ENCODE assay signal across 25 mouse cellular contexts in genomic region chr19:44891446-44891845, GRCm38 (mm10). TPM values are rescaled to one million over a fixed set of nuclear protein-coding genes. Genes with fewer than 3 reads are reported as not detected.
A peak's percentile ranks its signal among the peaks of the same experiment; 100 is the strongest.
DNase-seq lines count a peak whose midpoint lies in the region; ATAC-seq lines count a peak whose summit lies in the region.
"Had no signal": no experiment of that assay in that cellular context is flagged by ENCODE, and none has a peak within 500 bp of the region (broad histone marks: within the 10 kb centered on the region; RNA-seq: fewer than 3 reads in every experiment).

No protein-coding gene starts in this region.

- H3K27me3 ChIP-seq in kidney, embryonic 16.5 days (ENCODE audit: insufficient read depth, low read length) = peaks cover 7% of the 10 kb centered on the region
- H3K27me3 ChIP-seq in midbrain, embryonic 11.5 days (ENCODE audit: control insufficient read depth, insufficient read depth, low read length) = peaks cover 57% of the 10 kb centered on the region
- H3K27me3 ChIP-seq in midbrain, embryonic 10.5 days (ENCODE audit: low read depth, poor library complexity, severe bottlenecking) = peaks cover 97% of the 10 kb centered on the region
- H3K27me3 ChIP-seq in heart, embryonic 10.5 days (ENCODE audit: insufficient read depth, poor library complexity, severe bottlenecking) = peaks cover 81% of the 10 kb centered on the region

- H3K27ac ChIP-seq in kidney, embryonic 16.5 days (ENCODE audit: low read length) = peak overlapping the region; percentile 86
- no peak overlapping the region for H3K27ac ChIP-seq in midbrain, embryonic 11.5 days (ENCODE audit: low read depth, low read length)
- no peak overlapping the region for H3K27ac ChIP-seq in midbrain, embryonic 10.5 days (replicated peaks)
- H3K27ac ChIP-seq in heart, embryonic 10.5 days = no peak overlapping the region
- H3K27ac ChIP-seq: embryonic facial prominence, embryonic 10.5 days; embryonic facial prominence, embryonic 13.5 days; forebrain, embryonic 12.5 days; forebrain, embryonic 15.5 days; heart, embryonic 13.5 days; hindbrain, embryonic 14.5 days had no signal

- no peak overlapping the region for H3K9ac ChIP-seq in kidney, embryonic 16.5 days (replicated peaks; ENCODE audit: low read length)
- no peak overlapping the region for H3K9ac ChIP-seq in midbrain, embryonic 11.5 days (ENCODE audit: low read length)
- H3K9ac ChIP-seq: embryonic facial prominence, embryonic 13.5 days; forebrain, embryonic 12.5 days; forebrain, embryonic 15.5 days; heart, embryonic 13.5 days; hindbrain, embryonic 14.5 days had no signal

- H3K4me2 ChIP-seq in kidney, embryonic 16.5 days (replicated peaks; ENCODE audit: low read depth, low read length) = no peak overlapping the region; the same call in 1 of the 2 replicates
- no peak overlapping the region for H3K4me2 ChIP-seq in midbrain, embryonic 11.5 days
- H3K4me2 ChIP-seq: embryonic facial prominence, embryonic 13.5 days; forebrain, embryonic 12.5 days; forebrain, embryonic 15.5 days; heart, embryonic 13.5 days; hindbrain, embryonic 14.5 days had no signal

- ATAC-seq in kidney, embryonic 16.5 days (ENCODE audit: low FRiP score, low TSS enrichment) = no peak
- no peak for ATAC-seq in midbrain, embryonic 11.5 days (ENCODE audit: low FRiP score)
- ATAC-seq: CD4-positive, CD25-positive, alpha-beta regulatory T cell, adult 4 months; forebrain, embryonic 15.5 days had no signal

- DNase-seq in kidney, postnatal 10 days = no peak
- DNase-seq in midbrain, embryonic 11.5 days (ENCODE audit: low spot score, missing footprints) = peak; percentile 84
- no peak for DNase-seq in midbrain, embryonic 10.5 days (ENCODE audit: low spot score)
- DNase-seq in retina, postnatal 1 day = peak; percentile 64
- DNase-seq in heart, embryonic 10.5 days (ENCODE audit: low spot score) = no peak
- DNase-seq: adrenal gland, adult 2 months; adrenal gland, postnatal 25 days; cerebellum, adult 11-12 months; cerebellum, adult 8-10 months; cerebellum, postnatal 10 days; cerebellum, postnatal 36 days; embryo, embryonic 11 days; gastrocnemius, postnatal 25 days; heart, adult 18-20 months; heart, postnatal 14 days; heart, postnatal 4 days had no signal

- peaks cover 63% of the 10 kb centered on the region for H3K4me1 ChIP-seq in kidney, embryonic 16.5 days (ENCODE audit: insufficient read depth, low read length)
- H3K4me1 ChIP-seq in midbrain, embryonic 11.5 days (ENCODE audit: control insufficient read depth, insufficient read depth, low read length) = peaks cover 9% of the 10 kb centered on the region; the same call in 1 of the 2 replicates
- H3K4me1 ChIP-seq in midbrain, embryonic 10.5 days = peaks cover 38% of the 10 kb centered on the region
- peaks cover 31% of the 10 kb centered on the region for H3K4me1 ChIP-seq in heart, embryonic 10.5 days

- H3K9me3 ChIP-seq in kidney, embryonic 16.5 days (ENCODE audit: low read length) = no peaks in the 10 kb centered on the region
- H3K9me3 ChIP-seq in midbrain, embryonic 11.5 days (ENCODE audit: control insufficient read depth, low read length) = no peaks in the 10 kb centered on the region
- H3K9me3 ChIP-seq in midbrain, embryonic 10.5 days (replicated peaks) = no peaks in the 10 kb centered on the region
- H3K9me3 ChIP-seq in heart, embryonic 10.5 days = no peaks in the 10 kb centered on the region
- H3K9me3 ChIP-seq: embryonic facial prominence, embryonic 10.5 days; embryonic facial prominence, embryonic 13.5 days; forebrain, embryonic 12.5 days; forebrain, embryonic 15.5 days; heart, embryonic 13.5 days had no signal

- 22% methylated on average over 15 of the region's 15 CpGs for WGBS in kidney, embryonic 16.5 days
- 43% methylated on average over 15 of the region's 15 CpGs for WGBS in midbrain, embryonic 11.5 days
- WGBS in midbrain, embryonic 10.5 days = 49% methylated on average over 15 of the region's 15 CpGs
- 73% methylated on average over 15 of the region's 15 CpGs for WGBS in heart, embryonic 10.5 days

- H3K4me3 ChIP-seq in kidney, embryonic 16.5 days (ENCODE audit: low read length) = no peak overlapping the region
- no peak overlapping the region for H3K4me3 ChIP-seq in midbrain, embryonic 11.5 days (ENCODE audit: low read depth, low read length)
- no peak overlapping the region for H3K4me3 ChIP-seq in midbrain, embryonic 10.5 days
- no peak overlapping the region for H3K4me3 ChIP-seq in heart, embryonic 10.5 days
- H3K4me3 ChIP-seq: embryonic facial prominence, embryonic 10.5 days; embryonic facial prominence, embryonic 13.5 days; erythroblast, embryonic 14.5 days; forebrain, embryonic 12.5 days; forebrain, embryonic 15.5 days; heart, embryonic 13.5 days had no signal

- H3K36me3 ChIP-seq in kidney, embryonic 16.5 days (ENCODE audit: insufficient read depth, low read length) = no peaks in the 10 kb centered on the region
- no peaks in the 10 kb centered on the region for H3K36me3 ChIP-seq in midbrain, embryonic 11.5 days (ENCODE audit: control insufficient read depth, insufficient read depth, low read length)
- no peaks in the 10 kb centered on the region for H3K36me3 ChIP-seq in midbrain, embryonic 10.5 days
- no peaks in the 10 kb centered on the region for H3K36me3 ChIP-seq in heart, embryonic 10.5 days
- H3K36me3 ChIP-seq: embryonic facial prominence, embryonic 10.5 days; embryonic facial prominence, embryonic 13.5 days; forebrain, embryonic 12.5 days; forebrain, embryonic 15.5 days; heart, embryonic 13.5 days had no signal

RNA-seq across cellular contexts. Expression of gene Slf2, which starts 39.5 kb away (rescaled TPM):
- 38.7 and 46.0 TPM in 2 replicates for polyA plus RNA-seq in kidney, embryonic 16.5 days (2015; fragmentation: Nextera tagmentation; extraction: Ambion mirVana)
- polyA plus RNA-seq in midbrain, embryonic 11.5 days (2014; fragmentation: Nextera tagmentation; extraction: Ambion mirVana) = 38.7 and 44.3 TPM in 2 replicates
- 37.2 and 39.1 TPM in 2 replicates for polyA plus RNA-seq in midbrain, embryonic 10.5 days (2016; fragmentation: Nextera tagmentation; extraction: Ambion mirVana)
- polyA plus RNA-seq in heart, embryonic 10.5 days (2016; fragmentation: Nextera tagmentation; extraction: Ambion mirVana) = 56.6 and 60.6 TPM in 2 replicates

Comparison
In these comparisons a context has a peak if more than half of its experiments do, and no peak if none do; other contexts are left out.
1. DNase-seq: peak in midbrain, embryonic 11.5 days (single experiment) and retina, postnatal 1 day (single experiment); none in kidney, postnatal 10 days (single experiment), midbrain, embryonic 10.5 days (single experiment) and heart, embryonic 10.5 days (single experiment).